Mouse (Mus musculus) adrenal gland, postnatal 10 days (tissue): ENCODE measurements around the gene Btbd35f21. TPM values are rescaled to one million over a fixed set of nuclear protein-coding genes. Genes with fewer than 3 reads are reported as not detected.
"Not testable (repeated sequence)": the region's sequence is repeated elsewhere in the genome, so short reads cannot be mapped to it uniquely, and the experiment has no call there.

ENCODE experiments used
- DNase-seq: peaks from one replicate; pipeline ENCODE4 v3.0.0; 2021; ENCODE audit warnings: mixed read lengths
- long read RNA-seq, 2 experiments: library from polyadenylated mRNA; stranded (forward); transcript quantifications; one replicate each; pipeline ENCODE4 v2.0.0; 2021
- total RNA-seq, 2 experiments: library from RNA; stranded (reverse); gene quantifications; 2 replicates each; pipeline ENCODE4 v1.2.3; 2021

The Btbd35f21 gene
- not detected for total RNA-seq
- long read RNA-seq, experiment 1 = 0 reads
- long read RNA-seq, experiment 2 = 0 reads

GRCm38 (mm10) chrX:32725809-32726208, at the start of gene Btbd35f21:
TSS of gene Btbd35f21 (plus strand) at chrX:32726109.
- not testable (repeated sequence) for DNase-seq

Other genes starting within 250 kb of the Btbd35f21 start
- not detected for gene Btbd35f1, start 166.1 kb upstream of the Btbd35f21 start, total RNA-seq
- gene Gm5926, start 75.4 kb upstream of the Btbd35f21 start, total RNA-seq = not detected
- gene Btbd35f30, start 168.5 kb downstream of the Btbd35f21 start, total RNA-seq = not detected
- not detected for gene Gm21789, start 215.7 kb downstream of the Btbd35f21 start, total RNA-seq
- not detected for gene Btbd35f5, start 247.8 kb downstream of the Btbd35f21 start, total RNA-seq